Mouse (Mus musculus): Measurements from ENCODE around the gene Hmcn1. TPM values are rescaled to one million over a fixed set of nuclear protein-coding genes. Genes with fewer than 3 reads are reported as not detected.

Gene Hmcn1
- total and polyA plus RNA-seq, 2 experiments from 2014 or later: 1.2 to 2.5 TPM

DNA sequence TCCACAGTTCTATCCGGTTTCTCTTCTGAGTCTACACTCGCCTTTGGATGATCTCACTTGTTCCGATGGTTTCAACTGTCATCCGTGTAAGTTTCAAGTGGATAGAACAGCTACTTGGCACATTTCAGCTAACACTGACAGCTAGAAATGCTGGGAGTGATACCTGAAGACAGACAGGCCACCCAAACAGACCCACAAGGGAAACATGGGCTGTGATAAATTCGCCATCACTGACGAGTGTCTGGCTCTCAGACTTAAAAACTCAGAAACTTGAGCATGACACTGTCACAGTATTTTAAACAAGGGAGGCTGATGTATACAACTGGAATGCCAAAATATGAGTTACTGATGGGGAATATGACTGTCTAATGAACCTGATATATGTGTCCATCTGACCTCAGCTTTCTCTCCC, 9.1 kb downstream of the Hmcn1 start:
- Histone ChIP-seq H3K36me3 (ENCODE audit: insufficient read depth, low read length) (no peaks in the 10 kb centered on the region), H3K9me3 (ENCODE audit: low read length) (no peaks in the 10 kb centered on the region), H3K27me3 (ENCODE audit: insufficient read depth, low read length) (no peaks in the 10 kb centered on the region), H3K9ac (replicated peaks; ENCODE audit: low read length, poor library complexity, severe bottlenecking) (no peak overlapping the region), H3K27ac (ENCODE audit: low read depth, low read length) (no peak overlapping the region), H3K4me2 (ENCODE audit: low read depth, low read length, poor library complexity, severe bottlenecking) (no peak overlapping the region), H3K4me3 (ENCODE audit: low read depth, low read length) (no peak overlapping the region), H3K4me1 (ENCODE audit: insufficient read depth, low read length) (no peaks in the 10 kb centered on the region)
- 91% methylated on average over 6 of the region's 6 CpGs for WGBS
- DNase-seq (ENCODE audit: low spot score) (no peak), ATAC-seq (ENCODE audit: low FRiP score) (no peak)
- TF ChIP-seq CTCF (IDR thresholded peaks at IDR 0.05): no peak

DNA sequence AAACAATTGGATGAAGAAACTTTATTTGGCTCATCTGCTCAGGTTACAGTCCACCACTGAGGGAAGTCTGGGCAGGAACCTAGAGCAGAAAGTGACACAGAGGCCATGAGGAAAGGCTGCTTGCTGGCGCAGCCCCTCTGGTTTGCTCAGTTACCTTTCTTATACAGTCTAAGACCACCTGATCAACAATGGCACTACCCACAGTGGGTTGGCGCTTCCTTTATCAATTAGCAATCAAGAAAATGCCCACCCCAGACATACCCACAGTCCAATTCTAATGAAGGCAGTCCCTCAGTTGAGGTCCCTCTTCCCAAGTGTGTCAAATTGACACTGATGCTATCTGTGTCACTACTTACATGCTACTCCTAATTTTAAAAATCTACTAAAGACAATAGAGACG, 14.6 kb downstream of the Hmcn1 start:
- WGBS: 95% methylated on average over 3 of the region's 3 CpGs
- no peak for ATAC-seq (ENCODE audit: low FRiP score)
- Histone ChIP-seq H3K36me3 (ENCODE audit: insufficient read depth, low read length) (no peaks in the 10 kb centered on the region), H3K9me3 (ENCODE audit: low read length) (no peaks in the 10 kb centered on the region), H3K4me3 (ENCODE audit: low read depth, low read length) (no peak overlapping the region), H3K4me1 (ENCODE audit: insufficient read depth, low read length) (peaks cover 2% of the 10 kb centered on the region; the same call in 1 of the 2 replicates), H3K27me3 (ENCODE audit: insufficient read depth, low read length) (no peaks in the 10 kb centered on the region), H3K27ac (ENCODE audit: low read depth, low read length) (no peak overlapping the region), H3K4me2 (ENCODE audit: low read depth, low read length, poor library complexity, severe bottlenecking) (no peak overlapping the region), H3K9ac (replicated peaks; ENCODE audit: low read length, poor library complexity, severe bottlenecking) (no peak overlapping the region)
- DNase-seq (ENCODE audit: low spot score): no peak
- no peak for TF ChIP-seq CTCF (IDR thresholded peaks at IDR 0.05)

DNA sequence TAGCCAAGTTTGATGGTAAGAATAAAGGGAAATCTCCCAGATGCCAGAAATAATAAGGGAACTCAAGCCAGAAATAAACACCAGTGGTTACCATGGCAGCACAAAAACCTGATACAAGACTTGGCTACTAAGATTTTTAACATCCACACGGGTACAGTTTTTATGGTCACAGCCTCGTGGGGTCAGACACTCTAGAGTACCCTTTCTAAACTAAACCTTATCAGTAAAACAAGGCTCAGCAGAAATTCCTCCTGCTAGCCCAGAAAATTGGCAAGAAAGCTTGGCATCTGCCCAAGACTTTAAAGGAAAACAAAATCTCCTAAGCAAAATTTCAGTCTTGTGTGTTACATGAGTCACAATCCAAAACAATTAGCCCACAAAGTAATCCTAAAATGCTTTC, 17.0 kb downstream of the Hmcn1 start:
- Histone ChIP-seq H3K27me3 (ENCODE audit: insufficient read depth, low read length) (no peaks in the 10 kb centered on the region), H3K4me2 (ENCODE audit: low read depth, low read length, poor library complexity, severe bottlenecking) (no peak overlapping the region), H3K36me3 (ENCODE audit: insufficient read depth, low read length) (no peaks in the 10 kb centered on the region), H3K9me3 (ENCODE audit: low read length) (no peaks in the 10 kb centered on the region), H3K9ac (replicated peaks; ENCODE audit: low read length, poor library complexity, severe bottlenecking) (no peak overlapping the region), H3K4me1 (ENCODE audit: insufficient read depth, low read length) (peaks cover 2% of the 10 kb centered on the region; the same call in 1 of the 2 replicates), H3K4me3 (ENCODE audit: low read depth, low read length) (no peak overlapping the region), H3K27ac (ENCODE audit: low read depth, low read length) (peak overlapping the region; percentile 21; the same call in 1 of the 2 replicates)
- DNase-seq (ENCODE audit: low spot score): no peak
- TF ChIP-seq CTCF (IDR thresholded peaks at IDR 0.05): no peak
- 14% methylated on average over 2 of the region's 2 CpGs for WGBS
- no peak for ATAC-seq (ENCODE audit: low FRiP score)

DNA sequence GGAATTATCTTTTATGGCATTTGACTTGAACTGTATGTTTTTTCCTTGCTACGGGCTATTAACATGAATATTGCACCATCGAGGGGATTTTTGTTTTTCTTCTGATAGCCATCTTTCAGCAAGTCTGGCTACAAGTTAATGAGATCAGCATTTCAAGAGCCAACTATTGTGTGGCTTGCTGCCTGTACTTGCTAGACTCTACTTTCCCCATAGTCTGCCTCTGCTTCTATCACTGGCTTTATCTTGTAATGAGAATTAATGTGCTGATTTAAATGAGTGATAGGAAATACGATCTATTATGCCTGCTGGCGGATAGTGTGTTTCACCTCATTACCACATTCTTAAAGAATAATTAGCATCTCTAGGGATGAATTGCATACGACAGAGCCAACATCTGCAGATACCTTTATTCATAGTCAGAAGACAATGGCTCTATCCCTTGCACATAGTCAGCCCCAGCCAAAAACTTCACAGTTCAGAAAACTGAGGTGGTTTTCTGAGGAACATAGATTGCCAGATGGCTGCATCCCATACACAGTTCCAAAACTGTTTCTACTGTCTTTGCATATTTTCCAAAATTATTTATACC, 33.7 kb downstream of the Hmcn1 start:
- no peaks in the 10 kb centered on the region for H3K27me3 ChIP-seq (ENCODE audit: insufficient read depth, low read length)
- H3K9me3 ChIP-seq (ENCODE audit: low read length): no peaks in the 10 kb centered on the region
- H3K36me3 ChIP-seq (ENCODE audit: insufficient read depth, low read length): no peaks in the 10 kb centered on the region
- H3K27ac ChIP-seq (ENCODE audit: low read depth, low read length): no peak overlapping the region
- TF ChIP-seq CTCF (IDR thresholded peaks at IDR 0.05): no peak
- DNase-seq (ENCODE audit: low spot score) (no peak), ATAC-seq (ENCODE audit: low FRiP score) (no peak)
- 67% methylated on average over 5 of the region's 5 CpGs for WGBS
- H3K4me3 ChIP-seq (ENCODE audit: low read depth, low read length): no peak overlapping the region
- no peaks in the 10 kb centered on the region for H3K4me1 ChIP-seq (ENCODE audit: insufficient read depth, low read length)
- H3K4me2 ChIP-seq (ENCODE audit: low read depth, low read length, poor library complexity, severe bottlenecking): no peak overlapping the region
- H3K9ac ChIP-seq (replicated peaks; ENCODE audit: low read length, poor library complexity, severe bottlenecking): no peak overlapping the region

GRCm38 (mm10) chr1:150951004-150951403, 42.2 kb downstream of the Hmcn1 start:
- TF ChIP-seq CTCF (IDR thresholded peaks at IDR 0.05): no peak
- WGBS: 93% methylated on average over 5 of the region's 5 CpGs
- Histone ChIP-seq H3K9ac (replicated peaks; ENCODE audit: low read length, poor library complexity, severe bottlenecking) (no peak overlapping the region), H3K4me1 (ENCODE audit: insufficient read depth, low read length) (no peaks in the 10 kb centered on the region), H3K4me3 (ENCODE audit: low read depth, low read length) (no peak overlapping the region), H3K9me3 (ENCODE audit: low read length) (no peaks in the 10 kb centered on the region), H3K27me3 (ENCODE audit: insufficient read depth, low read length) (no peaks in the 10 kb centered on the region), H3K36me3 (ENCODE audit: insufficient read depth, low read length) (no peaks in the 10 kb centered on the region), H3K4me2 (ENCODE audit: low read depth, low read length, poor library complexity, severe bottlenecking) (no peak overlapping the region), H3K27ac (ENCODE audit: low read depth, low read length) (no peak overlapping the region)
- ATAC-seq (ENCODE audit: low FRiP score) (no peak), DNase-seq (ENCODE audit: low spot score) (no peak)

GRCm38 (mm10) chr1:150950046-150950445, 43.2 kb downstream of the Hmcn1 start:
- Histone ChIP-seq H3K4me3 (ENCODE audit: low read depth, low read length) (no peak overlapping the region), H3K9ac (replicated peaks; ENCODE audit: low read length, poor library complexity, severe bottlenecking) (no peak overlapping the region), H3K27ac (ENCODE audit: low read depth, low read length) (no peak overlapping the region), H3K4me1 (ENCODE audit: insufficient read depth, low read length) (no peaks in the 10 kb centered on the region), H3K27me3 (ENCODE audit: insufficient read depth, low read length) (no peaks in the 10 kb centered on the region), H3K4me2 (ENCODE audit: low read depth, low read length, poor library complexity, severe bottlenecking) (no peak overlapping the region), H3K9me3 (ENCODE audit: low read length) (no peaks in the 10 kb centered on the region), H3K36me3 (ENCODE audit: insufficient read depth, low read length) (no peaks in the 10 kb centered on the region)
- ATAC-seq (ENCODE audit: low FRiP score) (peak; percentile 47; the same call in 1 of the 2 replicates), DNase-seq (ENCODE audit: low spot score) (peak; percentile 67)
- WGBS: 23% methylated on average over 3 of the region's 3 CpGs
- no peak for TF ChIP-seq CTCF (IDR thresholded peaks at IDR 0.05)
